Mouse (Mus musculus) thymus, postnatal 4 days (tissue): ENCODE results near the gene Syt1.

ENCODE experiments used
- DNase-seq: peaks from one replicate; pipeline ENCODE4 v3.0.0; 2021

Syt1 gene

GRCm38 (mm10) chr10:108636086-108636485 lies 374.7 kb downstream of the Syt1 start:
- DNase-seq = no peak

DNA sequence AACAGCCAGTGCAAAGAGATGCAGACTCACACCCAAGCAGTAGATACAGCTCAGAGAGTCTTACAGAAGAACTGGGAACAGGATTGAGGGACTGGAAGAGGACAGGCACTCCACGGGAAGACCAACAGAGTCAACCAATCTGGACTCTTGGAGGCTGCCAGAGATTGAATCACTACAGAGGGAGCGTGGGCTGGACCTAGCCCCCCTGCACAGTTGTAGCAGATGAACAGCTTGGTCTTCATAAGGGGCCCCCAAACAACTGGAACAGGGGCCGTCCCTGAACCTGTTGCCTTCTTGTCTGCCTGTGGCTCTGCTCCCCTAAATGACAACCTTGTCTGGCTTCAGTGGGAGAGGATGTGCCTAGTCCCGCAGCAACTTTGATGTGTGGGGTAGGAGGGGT lies 375.2 kb downstream of the Syt1 start:
- DNase-seq = no peak

GRCm38 (mm10) chr10:108630841-108631240 lies 379.9 kb downstream of the Syt1 start:
- DNase-seq = no peak

GRCm38 (mm10) chr10:108626404-108626803 lies 384.4 kb downstream of the Syt1 start:
- DNase-seq = no peak

DNA sequence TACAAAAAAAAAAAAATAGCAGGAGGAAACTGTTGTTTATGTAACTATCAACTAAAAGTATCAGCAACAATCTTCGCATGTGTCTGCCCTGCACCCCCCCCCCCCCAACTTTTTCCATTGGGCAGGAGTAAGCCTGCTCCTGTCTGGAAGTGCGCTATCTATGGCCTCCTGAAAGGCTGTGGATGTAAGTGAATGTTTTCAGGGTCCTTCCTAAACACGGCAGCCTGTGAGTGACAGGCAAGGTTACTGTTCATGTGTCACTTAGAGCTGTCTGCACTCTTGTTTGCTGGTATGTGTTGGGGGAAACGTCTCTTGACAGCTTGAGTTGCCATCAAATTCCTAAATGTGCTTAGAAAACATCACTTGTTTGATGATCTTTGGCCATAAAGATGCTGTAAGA lies 387.8 kb downstream of the Syt1 start:
- DNase-seq = no peak

DNA sequence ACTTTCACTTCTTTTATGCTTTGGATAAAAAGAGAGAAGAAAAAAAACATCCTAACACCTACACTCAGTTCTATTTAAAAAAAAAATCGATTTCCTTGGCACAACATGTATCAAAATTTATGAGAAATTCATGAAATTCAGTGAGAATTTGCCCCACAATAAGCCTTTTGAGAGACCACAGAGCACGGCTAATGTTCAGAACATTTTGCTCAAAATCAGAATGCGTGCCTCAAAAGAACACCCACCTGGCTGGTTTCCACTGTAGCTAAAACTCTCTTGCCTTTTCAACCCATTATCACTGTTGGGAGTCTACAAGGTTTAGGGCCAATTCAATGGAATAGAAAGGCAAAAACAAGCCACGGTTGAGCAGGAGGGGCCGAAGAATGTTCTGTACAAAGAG lies 390.9 kb downstream of the Syt1 start:
- no peak for DNase-seq

- DNase-seq = no peak
Measured at GRCm38 (mm10) chr10:108619217-108619616, 391.6 kb downstream of the Syt1 start.

DNA sequence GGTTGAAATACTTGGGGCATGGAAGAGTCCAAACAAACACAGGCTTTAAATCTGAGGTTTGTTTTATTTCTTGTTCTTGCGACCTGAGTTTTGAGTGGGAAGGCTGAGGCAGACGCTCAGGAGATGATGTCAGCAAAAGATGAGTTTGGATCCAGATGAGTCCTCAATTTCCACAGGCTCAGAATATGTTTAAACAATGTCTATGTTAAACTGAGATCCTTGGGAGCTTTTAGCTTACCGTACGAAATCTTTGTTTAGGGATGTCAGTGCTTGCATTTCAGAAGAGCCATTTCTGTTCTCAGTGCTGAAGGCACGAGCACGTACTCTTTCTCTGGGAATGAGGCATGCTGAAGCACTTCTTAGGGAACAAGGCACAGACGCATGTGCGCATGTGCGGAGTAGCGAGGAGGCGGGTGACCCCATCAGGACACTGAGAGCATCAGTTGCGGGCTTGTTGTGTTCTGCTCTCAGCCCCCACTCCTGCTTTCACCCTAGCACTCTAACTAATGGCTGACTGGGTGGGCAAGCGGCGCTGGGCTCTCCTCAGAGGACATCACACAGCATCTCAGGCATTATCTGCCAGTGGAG lies 400.6 kb downstream of the Syt1 start:
- DNase-seq = no peak

DNA sequence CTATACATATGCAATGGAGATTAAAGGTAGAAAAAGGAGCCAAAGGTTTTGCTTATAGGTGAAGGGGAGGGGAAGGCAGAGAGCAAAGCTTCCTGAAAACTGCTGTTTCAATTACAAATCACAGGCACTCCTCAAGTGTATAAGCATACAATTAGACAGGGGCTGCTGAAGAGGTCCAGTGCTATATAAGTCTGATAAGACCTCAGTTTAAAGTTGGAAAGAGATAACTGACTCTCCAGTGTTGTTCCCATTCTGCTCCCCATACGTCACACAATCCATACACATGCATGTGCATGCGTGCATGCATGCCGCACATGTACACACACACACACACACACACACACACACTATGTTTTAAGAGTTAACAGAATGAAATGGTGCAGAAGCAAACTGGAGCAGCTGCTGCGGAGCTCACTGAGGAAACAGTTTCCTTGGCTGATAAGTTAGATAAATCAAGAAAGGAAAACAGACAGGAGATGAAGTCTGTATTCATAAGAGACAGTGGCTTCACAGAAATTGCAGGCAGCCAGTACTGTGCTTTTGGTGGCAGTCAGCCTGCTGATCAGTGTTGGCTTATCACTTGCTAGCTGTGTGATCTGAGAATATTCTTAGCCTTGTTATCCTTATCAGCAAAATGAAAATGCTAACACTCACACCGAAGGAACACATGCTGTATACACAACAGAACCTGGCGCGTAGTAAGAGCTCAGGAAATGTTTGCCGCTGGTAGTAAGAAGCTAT lies 408.9 kb downstream of the Syt1 start:
- DNase-seq = no peak

DNA sequence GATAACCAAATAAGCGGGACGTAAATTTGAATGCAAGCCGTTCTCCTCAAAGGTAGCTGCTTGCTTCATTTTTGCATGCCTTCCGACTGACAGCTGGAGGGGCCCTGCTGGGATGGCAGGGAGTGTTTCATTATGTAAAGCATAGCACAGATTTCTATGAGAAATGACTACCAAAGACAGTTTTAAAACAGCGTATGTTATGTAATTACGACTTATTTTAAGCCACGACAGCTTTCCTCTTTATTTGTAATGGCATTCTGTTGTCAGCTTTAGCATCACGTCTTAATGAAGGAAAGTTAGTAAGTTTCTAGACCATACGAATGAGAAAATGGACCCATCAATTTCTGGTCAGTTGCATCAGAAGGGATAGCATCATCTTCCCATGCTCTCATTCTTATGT lies 410.1 kb downstream of the Syt1 start:
- no peak for DNase-seq

DNA sequence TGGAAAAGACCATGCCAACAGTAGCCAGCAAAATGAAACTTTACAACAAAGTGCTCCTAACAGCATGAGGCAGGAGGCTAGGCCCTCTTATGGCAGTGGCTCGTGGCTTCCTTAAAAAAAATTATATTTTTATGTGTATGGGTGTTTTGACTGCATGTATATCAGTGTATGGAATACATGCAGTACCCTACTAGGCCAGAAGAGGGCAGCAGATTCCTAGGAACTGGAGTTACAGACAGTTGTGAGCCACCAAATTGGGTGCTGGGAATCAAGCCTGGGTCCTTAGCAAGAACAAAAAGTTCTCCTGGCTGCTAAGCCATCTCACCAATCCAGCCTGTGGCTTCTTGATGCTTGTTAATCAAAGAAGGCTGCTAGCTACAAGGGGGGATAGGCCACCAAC lies 413.4 kb downstream of the Syt1 start:
- no peak for DNase-seq

DNA sequence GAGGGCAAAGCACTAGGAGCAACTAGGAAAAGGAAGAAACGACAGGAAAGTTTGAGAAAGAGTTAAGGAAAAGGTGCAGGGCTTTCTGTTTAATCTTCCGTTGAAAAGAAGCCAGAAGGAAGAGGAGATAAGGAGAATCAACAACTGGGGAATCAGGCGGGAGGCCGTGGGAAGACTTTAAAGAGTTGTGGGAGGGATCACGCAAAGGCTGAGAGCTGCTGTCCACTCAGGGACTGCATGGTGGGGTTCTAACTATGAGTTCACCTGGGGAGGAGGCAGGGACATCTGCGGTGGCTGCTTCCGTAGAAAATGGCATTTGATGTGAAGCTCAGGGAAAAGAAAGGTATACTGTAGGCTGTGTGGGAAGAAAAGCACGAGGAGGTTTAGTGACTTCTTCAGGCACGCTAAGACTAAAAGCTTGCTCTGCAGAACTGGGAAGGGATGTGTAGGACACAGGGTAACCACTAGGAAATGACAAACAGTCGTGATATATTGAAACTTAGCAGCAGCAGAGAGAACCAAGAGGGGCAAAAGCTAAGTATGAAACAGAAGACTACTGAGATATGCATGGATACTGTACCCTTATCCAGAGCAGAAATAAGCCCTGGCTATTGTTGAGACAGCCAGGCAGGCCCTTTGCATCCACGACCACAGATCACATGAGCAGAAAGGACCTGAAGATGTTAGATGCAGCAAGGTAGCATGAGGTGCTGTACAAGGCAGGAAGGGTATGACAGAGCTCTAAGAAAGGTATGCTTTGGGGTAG lies 414.4 kb downstream of the Syt1 start:
- DNase-seq = no peak

DNA sequence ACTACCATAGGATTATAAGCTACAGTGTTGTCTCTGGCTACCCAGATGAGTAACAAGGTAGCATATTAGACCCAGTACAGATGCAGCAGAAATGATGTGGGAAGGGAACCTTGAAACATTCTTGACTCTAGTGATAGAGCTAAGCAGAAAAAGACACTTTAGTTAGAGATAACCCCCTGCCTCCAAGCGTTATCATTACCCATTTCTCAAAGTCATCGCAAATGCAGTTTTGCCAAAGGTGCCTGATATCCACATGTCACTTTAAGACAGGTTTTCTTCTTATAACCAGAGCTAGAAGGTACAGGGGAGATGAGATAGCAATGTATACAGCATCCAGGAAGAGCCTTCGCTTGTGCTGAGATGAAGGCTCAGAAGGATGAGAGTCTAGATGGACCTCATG lies 421.4 kb downstream of the Syt1 start:
- no peak for DNase-seq

- no peak for DNase-seq
Measured at GRCm38 (mm10) chr10:108588924-108589323, 421.9 kb downstream of the Syt1 start.

GRCm38 (mm10) chr10:108583694-108584093 lies 427.1 kb downstream of the Syt1 start:
- DNase-seq = no peak

- DNase-seq = no peak
Measured at GRCm38 (mm10) chr10:108582397-108582730, 428.4 kb downstream of the Syt1 start.

DNA sequence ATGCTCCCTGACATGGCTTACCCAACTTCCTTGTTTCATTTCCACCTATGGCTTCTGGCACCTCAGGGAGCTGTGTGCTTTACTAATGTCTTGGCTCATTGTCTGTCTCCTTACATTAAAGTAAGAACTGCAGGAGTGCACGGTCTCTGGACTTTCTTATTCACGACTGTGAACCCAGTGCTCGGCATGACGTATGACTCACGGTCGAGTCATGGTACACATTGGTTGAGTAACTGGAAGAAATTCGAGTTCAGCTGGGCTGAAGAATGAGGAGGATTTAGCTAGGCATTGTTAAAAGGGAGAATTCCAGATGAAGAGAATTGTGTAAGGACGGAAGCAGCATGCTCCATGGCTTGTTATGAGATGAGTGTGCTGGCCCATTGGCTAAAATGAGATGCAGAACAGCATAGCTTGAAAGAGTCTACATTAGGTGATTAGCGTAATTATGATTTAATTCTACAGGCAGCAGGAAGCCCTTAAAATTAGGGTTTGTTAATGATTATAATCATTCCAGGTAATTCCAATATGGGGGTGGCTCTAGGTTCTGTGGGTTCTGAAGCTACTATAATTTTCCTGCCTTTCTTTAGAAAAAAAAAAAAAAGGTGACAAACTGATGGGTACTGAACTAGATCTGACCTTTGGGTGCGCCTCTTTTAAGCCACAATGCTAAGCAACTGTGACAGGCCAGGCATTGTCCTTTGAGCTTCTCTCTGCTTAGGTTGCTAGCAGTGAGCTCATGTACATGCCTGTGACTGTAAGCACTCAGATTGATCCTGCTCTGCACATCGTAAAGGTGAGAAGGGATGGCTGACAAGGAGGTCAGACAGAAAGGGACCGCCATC lies 429.0 kb downstream of the Syt1 start:
- no peak for DNase-seq

GRCm38 (mm10) chr10:108580786-108581420 lies 429.9 kb downstream of the Syt1 start:
- no peak for DNase-seq

DNA sequence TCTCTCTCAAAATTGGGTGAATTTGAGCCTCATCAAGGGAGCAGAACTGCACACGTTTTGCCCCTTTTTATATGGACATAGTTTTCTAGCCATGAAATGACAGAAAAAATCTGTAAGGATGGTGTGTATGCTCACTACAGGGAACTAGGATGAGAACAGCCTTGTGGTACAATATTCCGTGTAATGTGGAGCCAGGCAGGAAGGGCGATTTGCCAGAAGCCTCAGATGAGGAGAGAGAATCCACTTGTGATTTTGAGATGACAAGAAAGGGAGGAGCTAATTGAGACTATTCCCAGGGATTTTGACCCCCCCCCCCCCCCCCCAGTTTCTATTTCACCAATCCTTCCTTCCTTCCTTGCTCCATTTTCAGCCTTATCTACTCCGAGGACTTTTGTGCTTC lies 431.4 kb downstream of the Syt1 start:
- DNase-seq = no peak

GRCm38 (mm10) chr10:108577611-108578010 lies 433.2 kb downstream of the Syt1 start:
- no peak for DNase-seq

DNA sequence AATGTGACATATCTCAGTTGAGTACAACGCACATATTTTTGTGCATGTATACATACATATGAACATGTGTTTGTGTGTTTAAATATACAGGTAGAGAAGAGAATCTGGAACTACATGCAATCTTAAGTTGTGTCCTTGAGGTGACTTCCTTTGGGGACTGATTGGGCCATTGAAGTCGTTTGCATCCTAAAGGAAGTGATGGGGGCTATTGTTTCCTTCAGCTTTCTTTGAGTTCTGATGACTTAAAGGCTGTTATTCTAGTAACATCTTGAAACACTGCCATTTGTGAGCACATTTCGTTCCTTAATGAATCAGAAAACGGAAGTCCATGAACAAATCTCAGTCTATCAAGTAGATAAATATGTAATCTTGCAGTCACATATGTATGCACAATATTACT lies 438.0 kb downstream of the Syt1 start:
- no peak for DNase-seq

DNA sequence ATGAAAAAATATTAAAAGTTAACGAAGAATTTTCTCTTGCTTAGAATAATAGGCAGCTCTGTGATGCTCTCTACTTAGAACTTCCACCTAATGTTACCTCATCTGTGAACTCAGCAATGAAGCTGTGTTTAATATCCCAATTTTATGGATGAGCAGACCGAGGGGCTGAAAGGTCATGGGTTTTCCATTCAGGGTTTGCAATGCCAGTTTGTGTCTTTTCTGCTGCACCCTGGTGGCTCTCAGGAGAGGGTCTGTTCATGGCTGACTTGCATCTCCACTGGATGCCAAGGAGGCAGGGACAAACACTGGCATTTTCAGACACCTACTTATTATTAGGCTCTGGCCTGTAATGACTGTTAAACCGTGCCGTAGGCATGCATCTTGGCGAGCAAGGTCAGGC lies 439.7 kb downstream of the Syt1 start:
- DNase-seq = no peak

DNA sequence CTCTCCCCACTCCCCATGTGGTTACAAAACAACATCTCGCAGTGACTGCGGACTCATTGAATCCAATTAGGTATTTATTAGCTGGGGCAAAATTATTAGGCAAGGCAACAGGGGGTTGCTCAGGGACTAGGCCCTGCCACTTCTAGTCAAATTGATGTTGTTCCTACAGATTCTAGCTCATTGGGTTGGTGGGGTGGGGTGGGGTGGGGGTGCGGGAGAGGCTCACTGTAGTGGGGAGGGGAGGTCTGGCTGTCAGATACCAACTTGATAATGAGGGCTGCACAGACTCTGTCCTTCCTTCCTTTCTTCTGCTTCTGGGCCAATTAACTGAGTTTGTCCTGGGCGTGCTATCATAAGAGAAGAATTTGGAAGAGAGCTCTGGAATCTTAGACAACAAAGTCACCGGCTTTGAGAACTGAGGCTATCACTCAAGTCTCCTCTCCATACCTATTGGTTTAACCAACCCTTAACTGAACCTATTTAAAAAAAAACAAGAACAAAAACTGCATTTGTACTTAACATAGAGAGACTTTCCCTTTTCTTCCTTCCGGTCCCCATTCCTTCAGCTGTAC lies 441.1 kb downstream of the Syt1 start:
- no peak for DNase-seq
